9 mouse cellular contexts compared by ENCODE assay signal in genomic region chr1:120197189-120197588, GRCm38 (mm10).
DNase-seq lines count a peak whose midpoint lies in the region; ATAC-seq and TF ChIP-seq lines count a peak whose summit lies in the region.
"Had no signal": no experiment of that assay in that cellular context is flagged by ENCODE, and none has a peak within 500 bp of the region (broad histone marks: within the 10 kb centered on the region; RNA-seq: fewer than 3 reads in every experiment).

No protein-coding gene starts in this region.

- no peak overlapping the region for H3K27ac ChIP-seq in forebrain, embryonic 14.5 days (ENCODE audit: low read depth, low read length)
- H3K27ac ChIP-seq in hindbrain, embryonic 12.5 days = no peak overlapping the region
- H3K27ac ChIP-seq: liver, embryonic 15.5 days had no signal

- peak; percentile 40 for DNase-seq in G1E (ENCODE audit: low spot score)
- DNase-seq in forebrain, embryonic 14.5 days (ENCODE audit: low spot score) = peak; percentile 79
- DNase-seq in layer of hippocampus, adult 9-11 months = peak; percentile 79
- peak; percentile 78 for DNase-seq in lung, postnatal 36 days
- DNase-seq in retina, postnatal 7 days (ENCODE audit: low read depth, low spot score) = peak; percentile 51
- peak; percentile 86 for DNase-seq in thymus, postnatal 4 days

- H3K27me3 ChIP-seq in G1E (ENCODE audit: insufficient read depth, low read length) = peaks cover 3% of the 10 kb centered on the region; the same call in 1 of the 2 replicates
- no peaks in the 10 kb centered on the region for H3K27me3 ChIP-seq in forebrain, embryonic 14.5 days (replicated peaks; ENCODE audit: control insufficient read depth, insufficient read depth, low read length)
- H3K27me3 ChIP-seq in hindbrain, embryonic 12.5 days = no peaks in the 10 kb centered on the region
- H3K27me3 ChIP-seq: liver, embryonic 15.5 days had no signal

- no peaks in the 10 kb centered on the region for H3K9me3 ChIP-seq in G1E (replicated peaks)
- no peaks in the 10 kb centered on the region for H3K9me3 ChIP-seq in forebrain, embryonic 14.5 days (replicated peaks; ENCODE audit: control insufficient read depth, low read length)
- no peaks in the 10 kb centered on the region for H3K9me3 ChIP-seq in hindbrain, embryonic 12.5 days (replicated peaks)
- H3K9me3 ChIP-seq: liver, embryonic 15.5 days had no signal

- WGBS in forebrain, embryonic 14.5 days = 22% methylated on average over 5 of the region's 5 CpGs
- 23% methylated on average over 5 of the region's 5 CpGs for WGBS in hindbrain, embryonic 12.5 days

- H3K9ac ChIP-seq in forebrain, embryonic 14.5 days (ENCODE audit: low read length) = no peak overlapping the region
- no peak overlapping the region for H3K9ac ChIP-seq in hindbrain, embryonic 12.5 days
- H3K9ac ChIP-seq: liver, embryonic 15.5 days had no signal

- no peaks in the 10 kb centered on the region for H3K36me3 ChIP-seq in G1E (replicated peaks)
- H3K36me3 ChIP-seq in forebrain, embryonic 14.5 days (ENCODE audit: control insufficient read depth, insufficient read depth, low read length) = no peaks in the 10 kb centered on the region
- no peaks in the 10 kb centered on the region for H3K36me3 ChIP-seq in hindbrain, embryonic 12.5 days
- H3K36me3 ChIP-seq: liver, embryonic 15.5 days had no signal

- TF ChIP-seq CTCF in G1E (IDR thresholded peaks at IDR 0.05; ENCODE audit: low read depth, low read length) = peak; percentile 83

- peak; percentile 52; the same call in 1 of the 2 replicates for ATAC-seq in G1E (ENCODE audit: extremely low read depth, insufficient number of reproducible peaks, low FRiP score, poor library complexity, severe bottlenecking)
- peak; percentile 59; the same call in 1 of the 2 replicates for ATAC-seq in cerebellum, adult (ENCODE audit: insufficient number of reproducible peaks, low FRiP score, low TSS enrichment)
- ATAC-seq in forebrain, embryonic 14.5 days = peak; percentile 79
- peak; percentile 29; the same call in 1 of the 2 replicates for ATAC-seq in hindbrain, embryonic 12.5 days (ENCODE audit: low FRiP score)

- no peaks in the 10 kb centered on the region for H3K4me1 ChIP-seq in G1E (ENCODE audit: insufficient read depth, low read depth, low read length)
- H3K4me1 ChIP-seq in forebrain, embryonic 14.5 days (ENCODE audit: control insufficient read depth, insufficient read depth, low read length) = no peaks in the 10 kb centered on the region
- H3K4me1 ChIP-seq in hindbrain, embryonic 12.5 days = peaks cover 5% of the 10 kb centered on the region; the same call in 1 of the 2 replicates
- H3K4me1 ChIP-seq: liver, embryonic 15.5 days had no signal

- no peak overlapping the region for H3K4me3 ChIP-seq in G1E (ENCODE audit: low read depth, low read length)
- no peak overlapping the region for H3K4me3 ChIP-seq in forebrain, embryonic 14.5 days (ENCODE audit: low read depth, low read length)
- no peak overlapping the region for H3K4me3 ChIP-seq in hindbrain, embryonic 12.5 days
- H3K4me3 ChIP-seq: liver, embryonic 15.5 days had no signal

- H3K4me2 ChIP-seq in forebrain, embryonic 14.5 days (ENCODE audit: low read length) = no peak overlapping the region
- H3K4me2 ChIP-seq in hindbrain, embryonic 12.5 days (replicated peaks) = no peak overlapping the region
- H3K4me2 ChIP-seq: liver, embryonic 15.5 days had no signal

Comparison
In these comparisons a context has a peak if more than half of its experiments do, and no peak if none do; other contexts are left out.
1. ATAC-seq: peak in every context shown above with its lines; median percentile 79 in forebrain, embryonic 14.5 days; 59 in cerebellum, adult; 52 in G1E; 29 in hindbrain, embryonic 12.5 days.